Mouse (Mus musculus): ENCODE measurements around the gene Rasgef1c.

Rasgef1c gene

DNA sequence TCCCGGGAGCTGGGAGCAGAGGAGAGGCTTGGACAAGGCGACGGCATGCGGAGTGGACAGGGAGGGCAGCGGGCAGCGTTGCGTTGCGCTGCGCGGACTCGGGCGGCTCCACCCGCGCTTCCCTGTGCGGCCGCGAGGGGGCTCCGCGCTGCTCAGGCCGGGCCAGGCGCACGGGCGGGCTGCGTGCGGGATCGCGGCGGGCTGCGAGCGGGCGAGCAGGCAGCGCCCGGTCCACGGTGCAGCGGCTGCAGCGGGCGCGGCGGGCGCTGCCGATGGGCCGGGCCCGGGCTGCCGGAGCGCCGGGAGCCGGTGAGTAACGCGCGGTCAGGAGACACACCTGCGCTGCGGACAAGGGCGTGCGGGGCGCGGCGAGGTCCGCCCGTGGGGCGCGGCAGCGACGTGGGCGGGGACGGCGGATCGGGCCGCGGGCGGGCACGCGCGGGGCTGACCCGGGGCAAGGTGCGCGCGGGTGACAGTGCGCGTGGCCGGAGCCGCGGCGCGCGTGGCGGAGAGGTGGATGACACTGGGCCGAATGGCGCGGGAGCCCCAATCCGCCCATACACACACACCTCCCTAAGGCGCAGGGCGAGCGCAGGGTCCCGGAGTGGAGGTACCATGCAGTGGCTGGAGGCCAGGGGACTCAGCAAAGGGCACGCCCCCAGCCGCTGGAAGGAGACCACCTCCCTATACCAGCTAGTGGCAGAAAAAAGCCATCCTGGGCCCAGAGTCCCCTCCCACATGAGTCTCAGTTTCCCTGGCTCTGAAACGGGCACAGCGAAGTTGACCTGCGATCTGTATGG is at the start of gene Rasgef1c:
Gene Rasgef1c (plus strand): TSS at position 177 of the 800 bp plus-strand sequence.
- DNase-seq = peak; percentile 24

DNA sequence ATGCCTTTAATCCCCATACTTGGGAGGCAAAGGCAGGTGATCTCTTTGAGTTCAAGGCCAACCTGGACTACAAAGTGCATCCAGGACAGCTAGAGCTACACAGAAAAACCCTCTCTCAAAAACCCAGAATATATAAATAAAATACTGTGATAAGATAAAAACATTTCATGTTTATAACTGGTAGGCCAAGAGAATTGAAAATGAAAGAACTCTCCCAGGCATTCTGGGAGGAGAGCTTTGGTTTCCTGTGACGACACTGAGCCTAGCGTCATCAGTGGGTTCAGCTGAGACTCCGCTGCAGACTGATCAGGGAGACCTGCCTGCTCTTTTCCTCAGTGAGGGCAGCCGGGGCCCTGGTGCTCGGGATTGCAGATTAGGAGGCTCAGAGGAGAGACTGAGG is 46.5 kb upstream of the Rasgef1c start:
- DNase-seq = no peak

GRCm38 (mm10) chr11:49861139-49861538 is 40.5 kb upstream of the Rasgef1c start:
- no peak for DNase-seq

- no peak for DNase-seq
Observed at GRCm38 (mm10) chr11:49863926-49864325, 37.7 kb upstream of the Rasgef1c start.

- no peak for DNase-seq
Observed at GRCm38 (mm10) chr11:49867320-49867719, 34.3 kb upstream of the Rasgef1c start.

- no peak for DNase-seq
Observed at GRCm38 (mm10) chr11:49869762-49870161, 31.9 kb upstream of the Rasgef1c start.

DNA sequence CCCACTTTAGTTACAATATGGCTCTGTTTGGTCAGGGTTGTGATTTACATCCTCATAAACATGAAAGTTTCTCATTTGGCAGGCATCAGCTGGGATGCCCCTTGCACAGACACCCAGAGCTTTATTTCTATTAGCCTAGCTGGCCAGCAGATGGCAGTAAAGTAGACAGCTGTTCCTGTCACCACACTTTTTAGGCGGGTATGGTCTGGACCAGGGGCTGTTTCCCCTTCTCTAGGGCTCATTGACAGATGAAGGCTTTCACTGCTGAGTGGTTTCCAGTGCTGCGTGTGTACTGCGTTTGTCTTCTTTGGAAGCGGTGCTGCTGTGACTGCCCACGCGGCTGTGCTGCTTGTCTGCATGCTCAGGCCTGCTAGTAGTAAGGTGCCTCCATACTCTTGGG is 29.7 kb upstream of the Rasgef1c start:
- DNase-seq = no peak

DNA sequence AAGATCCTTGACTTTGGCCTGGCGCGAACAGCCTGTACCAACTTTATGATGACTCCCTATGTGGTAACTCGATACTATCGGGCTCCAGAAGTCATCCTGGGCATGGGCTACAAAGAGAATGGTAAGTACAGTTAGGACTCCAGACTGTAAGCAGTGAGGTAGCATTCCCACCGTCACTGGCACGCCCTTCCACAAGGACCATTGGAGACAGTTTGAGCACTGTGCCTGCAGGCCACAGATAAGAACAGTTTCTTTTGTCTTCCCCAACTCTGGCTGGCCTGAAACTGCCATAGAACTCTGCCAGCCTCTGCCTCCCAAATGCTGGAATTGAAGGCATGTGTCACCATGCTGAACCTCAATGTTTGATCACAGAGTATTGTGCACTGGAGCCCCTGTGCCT is 28.9 kb upstream of the Rasgef1c start:
- DNase-seq = no peak

DNA sequence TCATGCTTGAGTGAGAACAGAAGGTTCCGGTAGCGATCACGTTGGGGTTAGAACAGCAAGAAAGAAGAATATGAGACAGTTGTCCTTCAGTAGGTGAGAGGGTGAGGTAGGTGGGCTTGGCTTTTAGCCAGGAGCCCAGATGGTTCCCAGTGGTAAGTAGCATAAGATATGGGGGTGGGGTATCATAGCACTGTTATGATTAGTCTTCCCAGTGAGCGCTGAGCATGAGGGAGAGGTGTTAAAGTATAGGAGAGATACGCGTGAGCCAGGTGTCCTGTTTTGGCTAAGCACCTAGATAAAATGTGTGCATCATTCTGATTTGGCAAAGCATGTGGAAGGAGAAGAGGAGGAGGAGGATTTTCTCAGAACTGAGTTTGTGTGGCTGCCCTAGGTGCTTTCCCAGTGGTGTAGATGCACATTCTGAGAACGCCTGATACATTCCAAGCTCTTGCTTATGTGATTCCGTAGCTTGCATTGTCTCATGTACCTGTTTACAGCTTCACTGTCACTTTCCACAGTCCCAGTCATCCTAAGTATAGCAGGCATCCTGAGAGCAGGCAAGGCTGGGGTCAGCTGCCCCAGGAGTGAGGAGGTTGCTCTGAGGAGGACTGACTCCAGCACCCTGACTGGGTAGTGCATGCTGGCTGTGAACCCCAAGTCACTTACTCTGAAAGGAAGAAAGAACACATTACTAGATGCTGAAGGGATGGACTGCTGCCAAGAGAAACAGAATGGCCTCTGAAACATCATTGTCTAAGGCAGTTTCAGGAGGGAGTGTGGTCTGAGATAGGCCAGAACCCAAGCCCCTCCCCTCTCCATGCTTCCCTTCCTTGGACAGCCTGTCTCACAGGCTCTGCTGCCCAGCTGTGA is 24.5 kb upstream of the Rasgef1c start:
- no peak for DNase-seq

GRCm38 (mm10) chr11:49879950-49880642 is 21.5 kb upstream of the Rasgef1c start:
- no peak for DNase-seq

DNA sequence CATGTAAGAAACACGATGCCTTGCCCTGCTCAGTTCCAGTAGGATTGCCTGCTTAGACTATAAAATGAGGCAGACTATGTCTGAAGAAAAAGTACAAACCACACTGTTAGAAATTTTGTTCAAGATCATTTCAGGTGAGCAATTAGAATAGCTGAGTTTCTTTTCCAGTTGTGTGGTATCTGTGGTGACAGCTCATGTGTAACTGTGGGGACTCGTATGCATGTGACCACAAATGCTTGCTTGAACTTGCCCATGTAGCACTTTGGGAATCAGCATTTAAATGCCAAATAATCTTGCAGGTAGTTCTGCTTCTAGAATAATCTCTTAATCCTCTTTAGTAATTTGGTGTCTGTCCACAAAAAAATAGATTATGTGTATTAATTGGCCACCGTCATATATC is 18.2 kb upstream of the Rasgef1c start:
- DNase-seq = no peak

DNA sequence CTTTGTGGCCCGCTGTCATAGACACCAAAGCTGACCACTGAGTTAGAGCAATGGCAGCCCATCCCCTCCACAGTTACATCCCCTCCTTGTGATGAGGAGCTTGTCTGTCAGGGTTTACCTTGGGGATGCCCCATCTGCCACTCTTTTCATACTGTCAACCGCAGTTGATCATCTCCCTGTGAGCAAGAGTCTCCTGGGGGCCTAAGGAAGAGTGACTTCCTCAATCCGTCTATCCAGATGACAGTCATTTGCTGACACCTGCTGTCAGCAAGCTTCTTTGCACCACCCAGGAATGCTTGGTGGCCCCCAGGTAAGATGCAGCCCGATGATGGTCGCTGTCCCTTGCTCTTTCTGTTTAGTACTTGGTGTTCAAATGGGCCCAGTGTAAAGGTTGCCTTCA is 13.2 kb upstream of the Rasgef1c start:
- no peak for DNase-seq

DNA sequence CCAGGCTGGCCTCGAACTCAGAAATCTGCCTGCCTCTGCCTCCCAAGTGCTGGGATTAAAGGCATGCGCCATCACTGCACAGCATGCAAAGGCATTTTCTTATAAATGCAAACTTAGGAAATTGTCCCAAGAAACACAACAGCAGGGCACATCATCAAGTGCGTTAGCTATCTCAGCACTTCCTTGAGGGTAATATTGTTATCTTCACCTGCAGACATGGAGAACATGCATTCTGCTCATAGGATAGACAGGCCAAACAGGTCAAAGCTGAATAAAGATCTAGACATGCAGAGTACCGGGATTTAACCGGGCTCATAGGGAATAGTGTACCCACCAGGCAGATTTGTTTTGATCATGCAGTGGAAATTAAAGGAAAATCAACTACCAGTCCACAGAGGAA is 9.6 kb upstream of the Rasgef1c start:
- DNase-seq = no peak

- DNase-seq = no peak
Observed at GRCm38 (mm10) chr11:49893806-49894205, 7.8 kb upstream of the Rasgef1c start.

DNA sequence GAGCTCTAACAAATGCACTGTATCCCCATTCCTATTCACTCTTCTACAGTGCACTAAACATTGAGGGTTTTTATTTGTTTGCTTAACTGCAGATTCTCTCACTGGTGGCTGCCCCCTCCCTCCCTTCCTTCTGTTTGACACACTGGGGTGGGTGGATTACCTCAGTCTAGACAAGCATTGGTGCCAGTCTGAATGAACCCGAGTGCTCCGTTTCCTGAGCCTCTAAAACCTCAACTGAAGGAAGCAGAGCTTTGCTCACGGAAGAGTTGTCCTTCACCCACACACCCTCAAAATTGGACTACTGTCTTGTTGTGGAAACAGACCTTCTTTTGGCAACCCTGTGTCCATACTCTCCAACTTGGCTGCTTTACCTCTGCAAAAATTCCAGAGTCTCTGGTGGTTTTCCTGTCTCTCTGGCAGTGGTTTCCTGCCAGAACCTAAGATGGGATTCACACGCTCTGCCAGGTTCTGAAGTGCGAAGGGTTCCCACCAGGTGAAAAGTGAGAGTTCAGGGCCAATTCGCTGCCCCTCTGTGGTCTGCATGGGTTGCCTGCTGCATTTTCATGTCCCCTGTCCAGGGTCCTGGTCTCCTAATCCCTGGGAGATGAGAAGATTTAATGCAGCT is 5.6 kb upstream of the Rasgef1c start:
- no peak for DNase-seq

- DNase-seq = no peak
Observed at GRCm38 (mm10) chr11:49900043-49900442, 1.6 kb upstream of the Rasgef1c start.

DNA sequence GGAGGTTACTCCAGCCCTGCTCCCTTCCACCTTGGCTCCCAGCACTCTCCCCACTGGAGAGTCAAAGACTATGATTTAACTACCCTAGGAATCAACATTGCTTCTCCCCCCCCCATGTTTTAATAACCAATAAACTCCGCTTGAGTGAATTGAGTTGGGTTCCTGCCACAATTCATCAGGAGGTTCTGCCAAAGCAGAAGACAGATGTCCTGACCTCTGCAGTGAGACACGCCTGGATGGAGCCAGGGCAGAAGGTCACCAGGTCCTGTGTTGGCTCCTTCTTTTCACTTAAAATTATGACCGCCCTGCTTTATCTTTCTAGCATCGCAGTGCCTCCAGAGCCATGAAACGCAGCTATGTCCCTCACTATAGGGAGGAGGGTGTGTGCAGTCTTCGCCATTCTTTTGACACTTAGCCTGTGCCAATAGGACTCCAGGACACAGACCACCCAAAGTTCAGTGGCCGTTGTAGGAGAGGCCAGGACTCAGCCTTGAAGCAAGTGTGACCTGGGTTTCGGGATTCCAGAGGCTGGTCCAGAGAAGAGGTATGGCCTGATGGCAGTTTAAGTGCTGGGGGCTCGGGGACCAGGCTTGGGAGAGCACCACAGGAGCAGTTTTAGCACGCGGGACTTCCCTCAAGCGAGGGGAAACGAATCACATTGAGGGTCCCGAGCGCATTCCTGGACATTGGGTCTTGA is 525 bp upstream of the Rasgef1c start:
- peak; percentile 52 for DNase-seq

GRCm38 (mm10) chr11:49903333-49903732 is 1.7 kb downstream of the Rasgef1c start:
- peak; percentile 31 for DNase-seq

DNA sequence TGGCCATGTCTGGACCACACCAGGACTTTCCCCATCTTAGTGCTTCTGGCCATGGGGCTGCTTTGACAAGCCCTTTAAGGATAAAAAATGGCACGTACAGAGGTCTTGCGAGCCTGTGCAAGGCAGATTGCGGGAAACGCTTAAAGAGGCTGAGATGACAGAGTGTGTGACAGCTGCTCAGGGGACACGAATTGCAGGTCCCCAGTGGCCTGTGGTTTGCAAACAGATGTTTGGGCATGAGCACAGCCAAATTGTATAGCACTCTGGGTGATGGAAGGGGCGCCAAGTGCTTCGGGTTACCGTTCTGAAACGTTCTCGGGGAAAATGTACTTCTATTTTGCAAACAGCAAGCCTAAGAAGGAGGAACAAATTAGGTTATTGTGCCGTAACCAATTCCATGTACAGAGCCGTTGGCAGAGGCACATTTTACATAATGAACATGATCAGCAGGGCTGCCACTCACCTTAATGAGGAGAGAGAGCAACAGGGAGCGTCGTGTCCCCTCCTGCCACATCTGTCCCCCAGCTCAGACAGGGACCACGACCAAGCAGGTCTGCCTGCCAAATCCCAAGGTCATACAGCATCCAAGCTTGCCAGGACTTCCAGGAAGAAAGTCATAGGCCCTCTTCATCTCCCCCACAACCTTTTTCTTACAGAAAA is 17.0 kb downstream of the Rasgef1c start:
- DNase-seq = no peak

GRCm38 (mm10) chr11:49919304-49919703 is 17.7 kb downstream of the Rasgef1c start:
- no peak for DNase-seq

DNA sequence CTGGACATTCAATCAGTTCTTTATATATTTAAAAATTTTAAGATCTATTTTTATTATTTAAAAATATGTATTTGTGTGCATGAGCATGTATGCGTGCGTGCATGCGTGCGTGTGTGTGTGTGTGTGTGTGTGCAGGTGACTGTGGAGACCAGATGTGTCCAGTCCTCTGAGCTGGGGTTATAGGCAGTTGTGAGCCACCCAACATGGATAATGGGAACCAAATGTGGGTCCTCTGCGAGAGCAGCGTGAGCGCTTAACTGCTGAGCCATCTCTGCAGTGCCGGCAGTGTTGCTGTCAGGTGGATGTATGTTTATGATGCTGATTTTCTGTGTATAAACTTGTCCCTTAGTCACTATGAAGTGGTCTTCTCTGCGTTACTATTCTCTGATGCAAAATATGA is 21.9 kb downstream of the Rasgef1c start:
- DNase-seq = no peak

GRCm38 (mm10) chr11:49926183-49926582 is 24.5 kb downstream of the Rasgef1c start:
- no peak for DNase-seq
